Comparison of ENCODE assay signal across 12 mouse cellular contexts in genomic region chr4:21665961-21666360, GRCm38 (mm10). TPM values are rescaled to one million over a fixed set of nuclear protein-coding genes. Genes with fewer than 3 reads are reported as not detected.
DNase-seq lines count a peak whose midpoint lies in the region; ATAC-seq lines count a peak whose summit lies in the region.
"Had no signal": no experiment of that assay in that cellular context is flagged by ENCODE, and none has a peak within 500 bp of the region (broad histone marks: within the 10 kb centered on the region; RNA-seq: fewer than 3 reads in every experiment).

No protein-coding gene starts in this region.

- peaks cover 5% of the 10 kb centered on the region for H3K27me3 ChIP-seq in forebrain, embryonic 14.5 days (replicated peaks; ENCODE audit: control insufficient read depth, insufficient read depth, low read length)
- H3K27me3 ChIP-seq in heart, embryonic 12.5 days (replicated peaks), result peaks cover 23% of the 10 kb centered on the region
- peaks cover 9% of the 10 kb centered on the region for H3K27me3 ChIP-seq in midbrain, embryonic 15.5 days (replicated peaks)

- DNase-seq in layer of hippocampus, adult 9-11 months, result peak; percentile 22
- no peak for DNase-seq in layer of hippocampus, postnatal 25 days (ENCODE audit: extremely low spot score in 1 of 2, low spot score in 1 of 2)
- DNase-seq in forebrain, embryonic 14.5 days (ENCODE audit: low spot score), result peak; percentile 87
- no peak for DNase-seq in adrenal gland, postnatal 14 days
- DNase-seq in urinary bladder, postnatal 10 days (ENCODE audit: low spot score), result no peak

- H3K9me3 ChIP-seq in forebrain, embryonic 14.5 days (replicated peaks; ENCODE audit: control insufficient read depth, low read length), result no peaks in the 10 kb centered on the region
- no peaks in the 10 kb centered on the region for H3K9me3 ChIP-seq in heart, embryonic 12.5 days (replicated peaks)
- H3K9me3 ChIP-seq in midbrain, embryonic 15.5 days, result no peaks in the 10 kb centered on the region
- H3K9me3 ChIP-seq: embryonic facial prominence, embryonic 15.5 days had no signal

- H3K4me1 ChIP-seq in forebrain, embryonic 14.5 days (ENCODE audit: control insufficient read depth, insufficient read depth, low read length), result peaks cover 11% of the 10 kb centered on the region
- H3K4me1 ChIP-seq in heart, embryonic 12.5 days (replicated peaks), result peaks cover 4% of the 10 kb centered on the region; the same call in 1 of the 2 replicates
- peaks cover 3% of the 10 kb centered on the region; the same call in 1 of the 2 replicates for H3K4me1 ChIP-seq in midbrain, embryonic 15.5 days
- H3K4me1 ChIP-seq: embryonic facial prominence, embryonic 15.5 days had no signal

- no peak overlapping the region for H3K4me2 ChIP-seq in forebrain, embryonic 14.5 days (ENCODE audit: low read length)
- peak overlapping the region; percentile 21 for H3K4me2 ChIP-seq in heart, embryonic 12.5 days
- H3K4me2 ChIP-seq in midbrain, embryonic 15.5 days, result no peak overlapping the region
- H3K4me2 ChIP-seq: embryonic facial prominence, embryonic 15.5 days had no signal

- peak; percentile 90 for ATAC-seq in forebrain, embryonic 14.5 days
- no peak for ATAC-seq in heart, embryonic 12.5 days (ENCODE audit: insufficient number of reproducible peaks, low FRiP score)
- ATAC-seq in midbrain, embryonic 15.5 days (replicated peaks), result peak; percentile 83

- H3K4me3 ChIP-seq in forebrain, embryonic 14.5 days (ENCODE audit: low read depth, low read length), result no peak overlapping the region
- H3K4me3 ChIP-seq in heart, embryonic 12.5 days, result no peak overlapping the region
- H3K4me3 ChIP-seq in midbrain, embryonic 15.5 days, result no peak overlapping the region
- H3K4me3 ChIP-seq: embryonic facial prominence, embryonic 15.5 days; myocyte had no signal

- H3K27ac ChIP-seq in forebrain, embryonic 14.5 days (ENCODE audit: low read depth, low read length), result no peak overlapping the region
- no peak overlapping the region for H3K27ac ChIP-seq in heart, embryonic 12.5 days (ENCODE audit: poor library complexity, severe bottlenecking)
- no peak overlapping the region for H3K27ac ChIP-seq in midbrain, embryonic 15.5 days
- H3K27ac ChIP-seq: embryonic facial prominence, embryonic 15.5 days had no signal

- no peaks in the 10 kb centered on the region for H3K36me3 ChIP-seq in forebrain, embryonic 14.5 days (ENCODE audit: control insufficient read depth, insufficient read depth, low read length)
- H3K36me3 ChIP-seq in heart, embryonic 12.5 days, result no peaks in the 10 kb centered on the region
- H3K36me3 ChIP-seq in midbrain, embryonic 15.5 days (replicated peaks), result no peaks in the 10 kb centered on the region
- H3K36me3 ChIP-seq: embryonic facial prominence, embryonic 15.5 days had no signal

- H3K9ac ChIP-seq in forebrain, embryonic 14.5 days (ENCODE audit: low read length), result no peak overlapping the region
- H3K9ac ChIP-seq in heart, embryonic 12.5 days, result no peak overlapping the region
- H3K9ac ChIP-seq in midbrain, embryonic 15.5 days, result no peak overlapping the region
- H3K9ac ChIP-seq: embryonic facial prominence, embryonic 15.5 days had no signal

- 0% methylated on average over 5 of the region's 5 CpGs for WGBS in forebrain, embryonic 14.5 days
- 9% methylated on average over 5 of the region's 5 CpGs for WGBS in heart, embryonic 12.5 days
- WGBS in midbrain, embryonic 15.5 days, result 11% methylated on average over 5 of the region's 5 CpGs

RNA-seq across cellular contexts. Expression of gene Prdm13, which starts 19.8 kb away (rescaled TPM):
- not detected for total RNA-seq in layer of hippocampus, postnatal 25 days (2021)
- 0.22 and 0.44 TPM in 2 replicates for polyA plus RNA-seq in forebrain, embryonic 14.5 days (2014; fragmentation: Nextera tagmentation; extraction: Ambion mirVana)
- polyA plus RNA-seq in heart, embryonic 12.5 days (2016; fragmentation: Nextera tagmentation; extraction: Ambion mirVana), result not detected in 2 replicates
- polyA plus RNA-seq in midbrain, embryonic 15.5 days (2015; fragmentation: Nextera tagmentation; extraction: Ambion mirVana), result 0.09 and 0.38 TPM in 2 replicates
- not detected in 2 replicates for total RNA-seq in adrenal gland, postnatal 14 days (2021)
- total RNA-seq: hematopoietic stem cell, adult 5-6 weeks; layer of hippocampus, postnatal 14 days had no signal
- polyA plus RNA-seq: embryonic facial prominence, embryonic 15.5 days; liver, embryonic 16.5 days; myocyte had no signal

Comparison
In these comparisons a context has a peak if more than half of its experiments do, and no peak if none do; other contexts are left out.
1. DNase-seq: peak in layer of hippocampus, adult 9-11 months (single experiment) and forebrain, embryonic 14.5 days (single experiment); none in layer of hippocampus, postnatal 25 days (0 of 2), adrenal gland, postnatal 14 days (single experiment) and urinary bladder, postnatal 10 days (single experiment).